Mouse (Mus musculus) megakaryocyte-erythroid progenitor cell, adult 5-6 weeks (primary cell): ENCODE results near the gene Neu1. TPM values are rescaled to one million over a fixed set of nuclear protein-coding genes. Genes with fewer than 3 reads are reported as not detected.
"Not testable (repeated sequence)": the region's sequence is repeated elsewhere in the genome, so short reads cannot be mapped to it uniquely, and the experiment has no call there.

Experiments
- ATAC-seq: replicated peaks from 2 replicates; pipeline ENCODE4 v1.8.0; 2016; ENCODE audit warnings: mild to moderate bottlenecking, inconsistent platforms; ENCODE audit not compliant: severe bottlenecking, poor library complexity, low FRiP score, low TSS enrichment
- total RNA-seq, 2 experiments: library from RNA; stranded (forward) in 1 of 2; stranded (reverse) in 1 of 2; fragments of 200-1000, 215-1000 nt in 1 of 2; fragments of >200 nt in 1 of 2; fragmentation: Nextera tagmentation in 1 of 2; gene quantifications; 2 replicates each; pipeline ENCODE4 v1.2.3; 2014 to 2017

Gene Neu1
- total RNA-seq, 2 experiments from 2014 or later = 5.4 to 7.0 TPM

GRCm38 (mm10) chr17:34900826-34901225 lies 30.2 kb upstream of the Neu1 start:
- not testable (repeated sequence) for ATAC-seq

GRCm38 (mm10) chr17:34901948-34902347 lies 29.1 kb upstream of the Neu1 start:
- ATAC-seq = not testable (repeated sequence)

GRCm38 (mm10) chr17:34902895-34903294 lies 28.2 kb upstream of the Neu1 start:
- no peak for ATAC-seq

GRCm38 (mm10) chr17:34910982-34911381 lies 20.1 kb upstream of the Neu1 start:
- no peak for ATAC-seq

GRCm38 (mm10) chr17:34911945-34912351 lies 19.1 kb upstream of the Neu1 start:
- ATAC-seq = peak; percentile 78

- no peak for ATAC-seq
These were observed 17.0 kb upstream of the Neu1 start, which contains the start of gene Slc44a4 for GRCm38 (mm10) chr17:34913930-34914665. Gene Slc44a4, plus strand, starts transcription at chr17:34914466.

- no peak for ATAC-seq
These were observed 15.6 kb upstream of the Neu1 start for GRCm38 (mm10) chr17:34915410-34915831.

- ATAC-seq = no peak
These were observed 14.7 kb upstream of the Neu1 start for GRCm38 (mm10) chr17:34916316-34916715.

GRCm38 (mm10) chr17:34917188-34917587 lies 13.9 kb upstream of the Neu1 start:
- no peak for ATAC-seq

GRCm38 (mm10) chr17:34922939-34923338 lies 8.1 kb upstream of the Neu1 start:
- ATAC-seq = peak; percentile 42; the same call in 1 of the 2 replicates

- no peak for ATAC-seq
These were observed 6.8 kb upstream of the Neu1 start for GRCm38 (mm10) chr17:34924258-34924657.

GRCm38 (mm10) chr17:34927306-34928019 lies 3.6 kb upstream of the Neu1 start:
- ATAC-seq = no peak

GRCm38 (mm10) chr17:34928841-34929240 lies 2.2 kb upstream of the Neu1 start:
- no peak for ATAC-seq

GRCm38 (mm10) chr17:34931735-34932098 lies 664 bp downstream of the Neu1 start:
- no peak for ATAC-seq

GRCm38 (mm10) chr17:34932287-34932686 lies 1.2 kb downstream of the Neu1 start:
- no peak for ATAC-seq

- no peak for ATAC-seq
These were observed 3.0 kb downstream of the Neu1 start for GRCm38 (mm10) chr17:34934031-34934430.

GRCm38 (mm10) chr17:34934830-34935229 lies 3.8 kb downstream of the Neu1 start:
- ATAC-seq = no peak

GRCm38 (mm10) chr17:34937960-34938505 lies 7.0 kb downstream of the Neu1 start:
- ATAC-seq = no peak

- ATAC-seq = peak; percentile 66
These were observed 10.4 kb downstream of the Neu1 start for GRCm38 (mm10) chr17:34941344-34942041.
